In the genomic region with DNA sequence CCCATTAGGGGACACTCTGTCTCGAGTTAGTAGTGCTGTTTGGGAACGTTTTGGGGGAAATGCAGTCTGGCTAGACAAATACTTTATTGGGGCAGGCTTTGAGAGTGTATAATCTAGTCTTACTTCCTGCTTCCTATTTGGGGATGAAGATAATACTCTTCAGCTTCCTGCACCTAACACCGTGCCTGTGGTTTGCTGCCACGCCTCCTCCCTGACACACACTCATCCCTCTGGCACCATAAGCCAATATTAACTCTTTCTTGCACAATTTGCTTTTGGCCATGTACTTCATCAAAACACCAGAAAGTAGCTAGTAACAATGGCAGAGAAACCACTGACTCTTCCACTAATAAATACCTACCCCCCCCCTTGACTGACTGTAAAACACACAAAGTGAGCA, we compare ENCODE assay signal across 29 mouse cellular contexts.
DNase-seq lines count a peak whose midpoint lies in the region; ATAC-seq and TF ChIP-seq lines count a peak whose summit lies in the region.
"Had no signal": no experiment of that assay in that cellular context is flagged by ENCODE, and none has a peak within 500 bp of the region (broad histone marks: within the 10 kb centered on the region; RNA-seq: fewer than 3 reads in every experiment).

No protein-coding gene starts in this region.

- TF ChIP-seq CTCF in MEL (IDR thresholded peaks at IDR 0.05 in 2 of 3, conservative IDR thresholded peaks at IDR 0.05 in 1 of 3; ENCODE audit: control insufficient read depth in 1 of 3, insufficient read depth in 1 of 3, low read depth in 2 of 3, low read length in 3 of 3, poor library complexity in 1 of 3, severe bottlenecking in 1 of 3), result no peak
- no peak for TF ChIP-seq CTCF in layer of hippocampus, adult 2 months (conservative IDR thresholded peaks at IDR 0.05)

- peaks cover 3 to 11% of the 10 kb centered on the region in 2 experiments for H3K4me1 ChIP-seq in MEL (ENCODE audit: control insufficient read depth in 1 of 2, insufficient read depth in 2 of 2, low read length in 2 of 2)
- H3K4me1 ChIP-seq: hindbrain, embryonic 10.5 days; limb, embryonic 12.5 days; midbrain, embryonic 12.5 days; neural tube, embryonic 13.5 days had no signal

- H3K36me3 ChIP-seq in MEL (ENCODE audit: control insufficient read depth in 1 of 2, insufficient read depth in 2 of 2, low read length in 2 of 2), result peaks cover 0 to 14% of the 10 kb centered on the region in 2 experiments; a peak in 2 of 4 replicates
- H3K36me3 ChIP-seq: heart, embryonic 13.5 days; hindbrain, embryonic 10.5 days; limb, embryonic 12.5 days; liver, embryonic 15.5 days; midbrain, embryonic 12.5 days; neural tube, embryonic 13.5 days had no signal

- peak; percentile 47 to 54; a peak in 2 of 4 replicates for TF ChIP-seq EP300 in MEL (IDR thresholded peaks at IDR 0.05; ENCODE audit: low read depth in 1 of 2, low read length in 2 of 2)

- H3K27me3 ChIP-seq in MEL (ENCODE audit: control insufficient read depth in 1 of 2, insufficient read depth in 2 of 2, low read length in 2 of 2), result no peaks in the 10 kb centered on the region
- H3K27me3 ChIP-seq: heart, embryonic 13.5 days; limb, embryonic 12.5 days; liver, embryonic 15.5 days; midbrain, embryonic 12.5 days; neural tube, embryonic 13.5 days; Patski had no signal

- H3K79me2 ChIP-seq in MEL (ENCODE audit: control insufficient read depth, insufficient read depth, low read length, poor library complexity), result 0 out of 2 replicates have a peak, but pooled peaks cover 2% of the 10 kb centered on the region

- H3K27ac ChIP-seq in MEL (ENCODE audit: control insufficient read depth, low read depth, low read length), result no peak overlapping the region
- no peak overlapping the region for H3K27ac ChIP-seq in layer of hippocampus, adult 2 months
- H3K27ac ChIP-seq: gastrocnemius, adult 2 months; heart, embryonic 13.5 days; hindbrain, embryonic 10.5 days; kidney, postnatal 0 days; limb, embryonic 12.5 days; liver, embryonic 15.5 days; midbrain, embryonic 12.5 days; neural tube, embryonic 13.5 days had no signal

- H3K9me3 ChIP-seq in MEL (replicated peaks; ENCODE audit: insufficient read depth, low read length), result no peaks in the 10 kb centered on the region
- H3K9me3 ChIP-seq: heart, embryonic 13.5 days; hindbrain, embryonic 10.5 days; limb, embryonic 12.5 days; liver, embryonic 15.5 days; midbrain, embryonic 12.5 days; neural tube, embryonic 13.5 days had no signal

- DNase-seq in 3T3-L1 (ENCODE audit: low read depth, low spot score), result peak; percentile 11
- peak; percentile 87 for DNase-seq in 416B (ENCODE audit: low read depth)
- DNase-seq in MEL (ENCODE audit: low read depth, low spot score), result peak; percentile 77
- no peak for DNase-seq in cerebellum, adult 9-10 months
- no peak for DNase-seq in natural killer cell, adult 2 months (ENCODE audit: low spot score in 2 of 2)
- no peak for DNase-seq in layer of hippocampus, adult 2 months (ENCODE audit: low spot score in 2 of 2)
- DNase-seq: adrenal gland, postnatal 14 days; cerebellum, adult 11-12 months; cerebellum, postnatal 10 days; gastrocnemius, adult 2 months; gastrocnemius, postnatal 36 days; heart, postnatal 10 days; kidney, adult 8-10 months; layer of hippocampus, adult 9-11 months; lung, embryonic 14.5 days; lung, postnatal 14 days had no signal

- no peak for TF ChIP-seq RAD21 in MEL (IDR thresholded peaks at IDR 0.05; ENCODE audit: low read depth, low read length)

- no peak overlapping the region for H3K4me3 ChIP-seq in MEL (ENCODE audit: control insufficient read depth in 1 of 2, insufficient read depth in 1 of 2, low read depth in 2 of 2, low read length in 2 of 2)
- no peak overlapping the region for H3K4me3 ChIP-seq in layer of hippocampus, adult 2 months
- H3K4me3 ChIP-seq: erythroblast, embryonic 14.5 days; gastrocnemius, adult 2 months; heart, embryonic 13.5 days; hindbrain, embryonic 10.5 days; limb, embryonic 12.5 days; liver, embryonic 15.5 days; midbrain, embryonic 12.5 days; myocyte; neural tube, embryonic 13.5 days had no signal

- H3K9ac ChIP-seq in MEL (ENCODE audit: control insufficient read depth, low read depth, low read length, poor library complexity, severe bottlenecking), result no peak overlapping the region
- H3K9ac ChIP-seq: heart, embryonic 13.5 days; limb, embryonic 12.5 days; liver, embryonic 15.5 days; lung, embryonic 14.5 days; midbrain, embryonic 12.5 days; neural tube, embryonic 13.5 days had no signal

- no peak for TF ChIP-seq POLR2A in MEL (IDR thresholded peaks at IDR 0.05; ENCODE audit: control insufficient read depth in 1 of 2, insufficient read depth in 1 of 2, low read depth in 1 of 2, low read length in 2 of 2, poor library complexity in 1 of 2)

- ATAC-seq in megakaryocyte, adult 5-6 weeks (ENCODE audit: poor library complexity, severe bottlenecking), result peak; percentile 67
- ATAC-seq: forebrain, embryonic 16.5 days; intestine, embryonic 16.5 days; Patski had no signal

TF ChIP-seq in MEL, 35 proteins besides CTCF, POLR2A, EP300 and RAD21:
- TF ChIP-seq RCOR1 (IDR thresholded peaks at IDR 0.05; ENCODE audit: low read depth, low read length) (no peak), MYC (IDR thresholded peaks at IDR 0.05; ENCODE audit: low read depth, low read length) (0 out of 2 replicates have a peak, but pooled peaks have one; percentile 47), SIN3A (IDR thresholded peaks at IDR 0.05; ENCODE audit: low read length) (peak; percentile 76), ETS1 (IDR thresholded peaks at IDR 0.05; ENCODE audit: low read depth, low read length) (peak; percentile 35; the same call in 1 of the 2 replicates), ZNF384 (IDR thresholded peaks at IDR 0.05; ENCODE audit: low read depth, low read length) (no peak), MEF2A (IDR thresholded peaks at IDR 0.05; ENCODE audit: extremely low read depth, insufficient replicate concordance, low read depth, low read length, poor library complexity, severe bottlenecking) (no peak), GATA1 (IDR thresholded peaks at IDR 0.05; ENCODE audit: low read depth, low read length) (peak; percentile 85), ELF1 (IDR thresholded peaks at IDR 0.05; ENCODE audit: low read depth, low read length) (peak; percentile 75)

Comparison
In these comparisons a context has a peak if more than half of its experiments do, and no peak if none do; other contexts are left out.
1. DNase-seq: peak in 3T3-L1 (single experiment), 416B (single experiment) and MEL (single experiment); none in cerebellum, adult 9-10 months (single experiment), natural killer cell, adult 2 months (0 of 2) and layer of hippocampus, adult 2 months (0 of 2).